Mouse (Mus musculus) intestine, embryonic 15.5 days (tissue): ENCODE measurements around the gene Rpl36al. TPM values are rescaled to one million over a fixed set of nuclear protein-coding genes. Genes with fewer than 3 reads are reported as not detected.

Source experiments
- ATAC-seq: fragments of 200-750 bp; cut with Nextera tagmentation; 2 replicates; pipeline ENCODE4 v1.8.0; 2017; ENCODE audit warnings: moderate TSS enrichment, moderate library complexity
- H3K27ac ChIP-seq: fragments of 300-500 bp; sonication (generic); 2 replicates; pipeline ENCODE4 v1.5.1; 2015; ENCODE audit warnings: mild to moderate bottlenecking, inconsistent platforms
- H3K27me3 ChIP-seq: fragments of 300-500 bp; sonication (generic); replicated peaks from 2 replicates; pipeline ENCODE4 v1.6.1; 2015; ENCODE audit warnings: inconsistent platforms
- H3K36me3 ChIP-seq: fragments of 300-500 bp; sonication (generic); 2 replicates; pipeline ENCODE4 v1.6.1; 2015; ENCODE audit warnings: inconsistent platforms
- H3K4me1 ChIP-seq: fragments of 300-500 bp; sonication (generic); replicated peaks from 2 replicates; pipeline ENCODE4 v1.6.1; 2015; ENCODE audit warnings: inconsistent platforms
- H3K4me2 ChIP-seq: fragments of 300-500 bp; sonication (generic); replicated peaks from 2 replicates; pipeline ENCODE4 v1.6.1; 2015; ENCODE audit warnings: mild to moderate bottlenecking, inconsistent platforms
- H3K4me3 ChIP-seq: fragments of 300-500 bp; sonication (generic); replicated peaks from 2 replicates; pipeline ENCODE4 v1.5.1; 2015; ENCODE audit warnings: inconsistent platforms
- H3K9ac ChIP-seq: fragments of 300-500 bp; sonication (generic); 2 replicates; pipeline ENCODE4 v1.6.1; 2015; ENCODE audit warnings: inconsistent platforms
- H3K9me3 ChIP-seq: fragments of 300-500 bp; sonication (generic); 2 replicates; pipeline ENCODE4 v1.6.1; 2016; ENCODE audit warnings: inconsistent platforms
- whole genome bisulfite sequencing: fragments of 180-500 bp; shearing (Covaris S2); methylation state at CpG from one replicate; pipeline ENCODE4 v1.1.7; 2015; 5-methylcytosine and 5-hydroxymethylcytosine counted together
- polyA plus RNA-seq: library from polyadenylated mRNA; unstranded; fragments of >200 nt; fragmentation: Nextera tagmentation; extraction: Ambion mirVana; gene quantifications from 2 replicates; pipeline ENCODE4 v1.2.1, GENCODE M21; 2015

Rpl36al gene
- 720 and 763 TPM in 2 replicates for polyA plus RNA-seq

DNA sequence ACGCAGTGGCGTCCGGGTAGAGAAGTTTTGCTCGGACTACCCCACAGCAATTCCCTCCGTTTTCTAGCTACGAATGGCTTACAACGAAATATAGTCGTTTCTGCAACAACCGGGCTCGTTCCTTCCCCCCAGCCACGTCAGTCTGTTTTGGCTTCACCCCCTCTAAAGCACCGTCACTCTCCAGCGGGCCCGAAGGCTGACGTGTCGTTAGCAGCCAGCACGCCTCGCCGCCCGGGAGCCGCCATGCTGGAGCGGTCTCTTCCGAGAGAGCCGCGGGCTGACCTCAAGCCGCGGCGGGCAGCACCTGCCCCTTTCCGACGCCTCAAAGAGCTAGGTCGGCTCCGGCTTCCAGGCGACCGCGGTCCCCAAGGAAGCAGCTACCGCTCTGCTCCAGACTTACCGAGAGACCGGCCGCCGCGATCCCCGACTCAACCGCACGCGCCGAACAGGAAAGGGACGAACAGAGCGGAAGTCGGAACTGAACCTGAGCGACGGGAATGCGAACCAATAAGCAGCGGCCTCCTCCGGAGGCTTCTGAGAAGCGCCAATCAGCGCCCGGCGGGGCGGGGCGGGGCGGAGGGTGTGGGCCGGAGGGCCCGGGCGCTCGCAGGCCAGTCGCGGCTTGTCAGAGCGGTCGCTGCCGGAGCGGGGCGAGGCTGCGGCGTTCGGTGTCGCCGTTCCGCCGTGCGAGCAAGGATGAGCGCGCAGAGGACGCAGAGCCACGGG, at the start of gene Rpl36al, which contains the start of gene Mgat2:
Rpl36al (minus strand) TSS at position 501 of the 726 bp plus-strand sequence.
Mgat2 (plus strand) TSS at position 575 of the 726 bp plus-strand sequence.
- H3K27ac ChIP-seq = peak within 1 kb of the TSS; percentile 88
- peak within 1 kb of the TSS; percentile 92 for H3K9ac ChIP-seq
- no peaks in the 10 kb centered on the region for H3K27me3 ChIP-seq
- peak within 1 kb of the TSS; percentile 82 for H3K4me3 ChIP-seq
- peak within 1 kb of the TSS; percentile 90 for H3K4me2 ChIP-seq
- H3K4me1 ChIP-seq = peaks cover 10% of the 10 kb centered on the region; the same call in 1 of the 2 replicates
- no peaks in the 10 kb centered on the region for H3K9me3 ChIP-seq
- no peaks in the 10 kb centered on the region for H3K36me3 ChIP-seq
- under 1% methylated on average over 84 of the region's 84 CpGs for WGBS
- ATAC-seq = peak; percentile 99

GRCm38 (mm10) chr12:69229251-69229650, 45.4 kb upstream of the Rpl36al start:
- no peaks in the 10 kb centered on the region for H3K36me3 ChIP-seq
- no peak overlapping the region for H3K4me2 ChIP-seq
- 65% methylated on average over 2 of the region's 2 CpGs for WGBS
- H3K9ac ChIP-seq = no peak overlapping the region
- ATAC-seq = no peak
- H3K4me3 ChIP-seq = no peak overlapping the region
- no peak overlapping the region for H3K27ac ChIP-seq
- no peaks in the 10 kb centered on the region for H3K27me3 ChIP-seq
- no peaks in the 10 kb centered on the region for H3K9me3 ChIP-seq
- no peaks in the 10 kb centered on the region; the same call in 1 of the 2 replicates for H3K4me1 ChIP-seq

DNA sequence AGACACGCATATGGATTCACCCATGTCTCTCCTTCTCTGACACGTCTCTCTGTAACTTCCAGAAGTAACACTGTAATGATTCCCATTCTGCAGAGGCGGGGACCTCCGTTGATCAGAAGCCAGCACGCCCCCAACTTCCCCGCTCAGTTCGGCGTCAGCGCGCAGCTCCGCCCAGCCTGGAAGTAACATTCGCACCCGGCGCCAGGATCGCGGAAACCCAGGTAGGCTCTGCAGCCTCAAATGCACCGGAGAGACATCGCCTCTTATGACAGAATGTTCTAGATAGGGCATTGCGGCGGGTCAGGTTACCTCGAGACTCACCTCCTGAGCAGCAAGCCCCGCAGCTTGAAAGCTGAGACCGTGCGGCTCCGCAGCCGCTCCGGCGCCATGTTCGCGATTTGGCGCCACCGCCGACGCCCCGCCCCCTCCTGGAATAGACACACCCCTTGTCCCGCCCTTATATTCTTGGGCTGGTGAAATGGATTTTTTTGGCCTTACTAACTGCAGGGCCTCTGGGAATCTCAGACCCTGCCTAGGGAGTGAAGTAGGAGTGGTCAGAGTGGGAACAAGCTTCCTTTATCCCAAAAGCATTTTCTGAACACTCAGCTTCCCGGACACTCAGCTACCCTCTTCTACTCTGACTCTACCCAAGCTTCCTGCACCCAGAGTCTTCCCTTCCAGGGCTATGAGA, 44.0 kb upstream of the Rpl36al start, which contains the start of gene Pole2:
Pole2 (minus strand) TSS at position 420 of the 691 bp plus-strand sequence.
- WGBS = under 1% methylated on average over 37 of the region's 37 CpGs

DNA sequence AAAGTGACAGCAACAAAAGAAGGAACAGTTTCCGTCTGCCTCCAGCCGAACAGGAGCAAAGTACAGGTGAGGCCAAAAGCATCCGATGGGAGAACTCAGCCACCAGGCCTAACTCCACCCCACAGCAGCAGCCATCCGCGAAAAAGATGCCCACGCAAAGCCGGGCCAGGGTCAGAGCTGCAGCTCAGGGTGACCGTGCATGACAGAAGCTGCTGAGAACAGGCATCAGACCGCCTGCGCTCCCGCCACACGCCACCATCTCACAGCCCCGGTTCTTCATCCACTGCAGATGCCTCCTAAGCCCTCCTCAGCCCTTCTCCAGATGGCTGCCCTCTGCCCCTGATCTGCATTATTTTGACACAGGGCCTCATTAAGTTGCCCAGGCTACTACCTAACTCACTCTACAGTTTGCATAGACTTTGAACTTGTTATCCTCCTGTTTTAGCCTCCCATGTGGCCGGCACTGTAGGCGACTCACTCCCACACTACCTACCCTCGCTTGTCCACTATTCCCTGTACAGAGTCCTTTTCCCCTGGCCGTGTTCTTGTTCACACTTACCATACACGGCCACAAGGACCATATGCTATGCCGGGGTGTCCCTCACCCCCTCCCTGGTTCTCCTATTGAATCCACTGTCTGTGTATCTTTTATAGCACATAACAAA, 36.9 kb upstream of the Rpl36al start:
- no peak for ATAC-seq
- no peak overlapping the region for H3K4me3 ChIP-seq
- 89% methylated on average over 19 of the region's 19 CpGs for WGBS
- H3K4me2 ChIP-seq = no peak overlapping the region
- H3K27ac ChIP-seq = no peak overlapping the region
- no peaks in the 10 kb centered on the region for H3K9me3 ChIP-seq
- peaks cover 25% of the 10 kb centered on the region for H3K36me3 ChIP-seq
- no peaks in the 10 kb centered on the region for H3K27me3 ChIP-seq
- no peak overlapping the region for H3K9ac ChIP-seq
- no peaks in the 10 kb centered on the region for H3K4me1 ChIP-seq

More for the DNA sequence above, 44.0 kb upstream of the Rpl36al start, which contains the start of gene Pole2:
- peak within 1 kb of the TSS; percentile 59 for H3K4me2 ChIP-seq
- H3K9me3 ChIP-seq = no peaks in the 10 kb centered on the region
- no peaks in the 10 kb centered on the region for H3K27me3 ChIP-seq
- peak within 1 kb of the TSS; percentile 64 for H3K9ac ChIP-seq
- ATAC-seq = peak; percentile 98
- peak within 1 kb of the TSS; percentile 89 for H3K27ac ChIP-seq
- peak within 1 kb of the TSS; percentile 72 for H3K4me3 ChIP-seq
- no peaks in the 10 kb centered on the region; the same call in 1 of the 2 replicates for H3K4me1 ChIP-seq
- peaks cover 3% of the 10 kb centered on the region; the same call in 1 of the 2 replicates for H3K36me3 ChIP-seq

DNA sequence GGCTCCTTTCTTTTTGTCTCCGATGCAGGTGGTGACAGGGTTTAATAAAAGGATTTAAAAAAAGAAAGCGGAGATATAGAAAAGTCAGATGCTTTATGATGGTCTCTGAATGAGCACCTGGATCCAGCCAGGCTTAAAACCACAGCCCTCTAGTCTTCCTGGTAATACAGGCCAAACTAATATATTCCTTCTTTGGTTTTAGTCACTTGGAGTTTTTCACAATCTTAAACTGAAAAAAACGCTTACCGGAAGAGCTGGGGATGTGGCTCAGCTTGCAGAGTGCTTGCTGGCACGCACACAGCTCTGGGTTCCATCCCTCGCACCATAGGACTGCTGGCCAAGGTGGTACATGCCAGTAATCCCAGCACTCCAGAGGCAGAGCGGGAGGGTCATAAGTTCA, 32.7 kb upstream of the Rpl36al start:
- no peak for ATAC-seq
- WGBS = 96% methylated on average over 7 of the region's 7 CpGs
- peaks cover 40% of the 10 kb centered on the region for H3K36me3 ChIP-seq
- H3K4me1 ChIP-seq = no peaks in the 10 kb centered on the region
- no peak overlapping the region for H3K4me2 ChIP-seq
- no peaks in the 10 kb centered on the region for H3K9me3 ChIP-seq
- H3K4me3 ChIP-seq = no peak overlapping the region
- H3K27me3 ChIP-seq = no peaks in the 10 kb centered on the region
- no peak overlapping the region for H3K9ac ChIP-seq
- H3K27ac ChIP-seq = no peak overlapping the region

- Histone ChIP-seq H3K4me1 (no peaks in the 10 kb centered on the region), H3K9ac (no peak overlapping the region), H3K4me3 (no peak overlapping the region), H3K27ac (no peak overlapping the region), H3K36me3 (peaks cover 39% of the 10 kb centered on the region), H3K9me3 (no peaks in the 10 kb centered on the region), H3K4me2 (no peak overlapping the region), H3K27me3 (no peaks in the 10 kb centered on the region)
- ATAC-seq = no peak
- 84% methylated on average over 3 of the region's 3 CpGs for WGBS
These were observed 31.3 kb upstream of the Rpl36al start for GRCm38 (mm10) chr12:69215000-69215785.

DNA sequence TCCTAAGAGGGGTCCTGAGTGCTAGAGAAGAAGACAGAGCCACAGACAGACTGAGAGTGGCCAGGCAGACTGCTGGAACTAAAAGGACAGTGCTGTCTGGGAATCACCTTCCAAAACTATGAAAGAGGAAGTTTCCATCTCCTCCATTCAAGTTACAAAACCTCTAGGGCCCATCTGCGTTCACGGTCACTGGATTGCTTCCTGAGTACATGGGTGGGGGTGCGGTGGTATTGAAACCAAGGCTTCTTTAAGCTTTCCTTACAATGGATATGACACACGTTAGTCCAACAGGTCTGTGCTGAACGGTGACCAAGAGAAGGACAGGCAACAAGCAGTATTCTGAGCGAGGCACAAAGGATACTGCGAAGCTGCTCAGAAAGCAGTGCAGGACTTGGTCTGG, 30.5 kb upstream of the Rpl36al start:
- H3K27me3 ChIP-seq = no peaks in the 10 kb centered on the region
- H3K4me1 ChIP-seq = no peaks in the 10 kb centered on the region
- WGBS = 94% methylated on average over 7 of the region's 7 CpGs
- H3K9ac ChIP-seq = no peak overlapping the region
- no peak overlapping the region for H3K4me2 ChIP-seq
- H3K9me3 ChIP-seq = no peaks in the 10 kb centered on the region
- no peak for ATAC-seq
- H3K27ac ChIP-seq = no peak overlapping the region
- no peak overlapping the region for H3K4me3 ChIP-seq
- H3K36me3 ChIP-seq = peaks cover 35% of the 10 kb centered on the region

DNA sequence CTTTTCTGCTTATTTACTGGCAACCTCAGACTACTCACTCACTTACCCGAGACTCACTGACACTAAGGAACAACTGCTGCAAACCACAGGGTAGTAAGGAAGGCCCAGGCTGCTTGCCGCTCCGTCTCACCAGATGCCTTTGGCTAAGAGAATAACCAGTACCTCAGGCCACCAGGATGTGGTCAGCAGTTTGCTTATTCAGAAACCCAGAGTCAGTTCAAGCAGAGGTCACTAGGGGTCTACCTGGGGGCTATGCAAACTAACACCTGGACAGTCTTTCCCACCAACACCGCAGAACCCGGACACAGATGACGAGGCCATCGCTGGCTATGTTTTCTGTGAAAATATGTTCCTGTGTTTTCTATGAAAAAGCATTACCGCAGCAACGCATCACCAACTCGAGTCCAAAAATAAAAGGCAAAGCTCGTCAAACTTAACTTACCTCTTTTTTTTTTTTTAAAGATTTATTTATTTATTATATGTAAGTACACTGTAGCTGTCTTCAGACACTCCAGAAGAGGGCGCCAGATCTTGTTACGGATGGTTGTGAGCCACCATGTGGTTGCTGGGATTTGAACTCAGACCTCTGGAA, 29.4 kb upstream of the Rpl36al start:
- ATAC-seq = no peak
- Histone ChIP-seq H3K4me2 (no peak overlapping the region), H3K4me3 (no peak overlapping the region), H3K9ac (no peak overlapping the region), H3K27ac (no peak overlapping the region), H3K4me1 (no peaks in the 10 kb centered on the region), H3K36me3 (peaks cover 30% of the 10 kb centered on the region), H3K27me3 (no peaks in the 10 kb centered on the region), H3K9me3 (no peaks in the 10 kb centered on the region)
- 92% methylated on average over 13 of the region's 13 CpGs for WGBS

GRCm38 (mm10) chr12:69211057-69211456, 27.2 kb upstream of the Rpl36al start:
- 85% methylated on average over 5 of the region's 5 CpGs for WGBS
- H3K4me3 ChIP-seq = no peak overlapping the region

GRCm38 (mm10) chr12:69210056-69210979, 26.4 kb upstream of the Rpl36al start:
- Histone ChIP-seq H3K9ac (no peak overlapping the region), H3K4me3 (no peak overlapping the region), H3K4me2 (no peak overlapping the region), H3K9me3 (no peaks in the 10 kb centered on the region), H3K36me3 (peaks cover 21% of the 10 kb centered on the region), H3K27me3 (no peaks in the 10 kb centered on the region), H3K27ac (no peak overlapping the region), H3K4me1 (no peaks in the 10 kb centered on the region)
- no peak for ATAC-seq
- 91% methylated on average over 18 of the region's 18 CpGs for WGBS

More at GRCm38 (mm10) chr12:69211057-69211456, 27.2 kb upstream of the Rpl36al start:
- H3K27ac ChIP-seq = no peak overlapping the region
- no peak for ATAC-seq
- no peak overlapping the region for H3K9ac ChIP-seq
- H3K9me3 ChIP-seq = no peaks in the 10 kb centered on the region
- no peaks in the 10 kb centered on the region for H3K27me3 ChIP-seq
- H3K36me3 ChIP-seq = peaks cover 24% of the 10 kb centered on the region
- no peaks in the 10 kb centered on the region for H3K4me1 ChIP-seq
- H3K4me2 ChIP-seq = no peak overlapping the region
